Mouse (Mus musculus): ENCODE data around the gene Gm17364. TPM values are rescaled to one million over a fixed set of nuclear protein-coding genes. Genes with fewer than 3 reads are reported as not detected.

Gene Gm17364
- polyA plus RNA-seq, 1 experiment from 2014 or later, result not detected

- no peak for ATAC-seq (replicated peaks; ENCODE audit: insufficient number of reproducible peaks, low FRiP score, low TSS enrichment)
- Histone ChIP-seq H3K27ac (ENCODE audit: low read depth, low read length) (no peak overlapping the region), H3K36me3 (ENCODE audit: control insufficient read depth, insufficient read depth, low read length) (no peaks in the 10 kb centered on the region), H3K27me3 (ENCODE audit: control insufficient read depth, insufficient read depth, low read length) (no peaks in the 10 kb centered on the region), H3K4me2 (no peak overlapping the region), H3K4me3 (ENCODE audit: low read depth, low read length) (no peak overlapping the region), H3K4me1 (ENCODE audit: control insufficient read depth, insufficient read depth, low read length) (no peaks in the 10 kb centered on the region), H3K9ac (ENCODE audit: low read depth, low read length) (no peak overlapping the region), H3K9me3 (replicated peaks; ENCODE audit: control insufficient read depth, low read length) (no peaks in the 10 kb centered on the region)
- WGBS (ENCODE audit: insufficient replicate concordance), result 85% methylated on average over 6 of the region's 6 CpGs
Measured at GRCm38 (mm10) chr13:41235181-41235580, 38.6 kb downstream of the Gm17364 start.

GRCm38 (mm10) chr13:41233241-41233640, 40.5 kb downstream of the Gm17364 start:
- no peak for ATAC-seq (replicated peaks; ENCODE audit: insufficient number of reproducible peaks, low FRiP score, low TSS enrichment)
- no peak overlapping the region for H3K4me2 ChIP-seq
- H3K4me1 ChIP-seq (ENCODE audit: control insufficient read depth, insufficient read depth, low read length), result no peaks in the 10 kb centered on the region
- no peak overlapping the region for H3K4me3 ChIP-seq (ENCODE audit: low read depth, low read length)
- H3K27ac ChIP-seq (ENCODE audit: low read depth, low read length), result no peak overlapping the region
- no peaks in the 10 kb centered on the region for H3K27me3 ChIP-seq (ENCODE audit: control insufficient read depth, insufficient read depth, low read length)
- H3K36me3 ChIP-seq (ENCODE audit: control insufficient read depth, insufficient read depth, low read length), result no peaks in the 10 kb centered on the region
- no peak overlapping the region for H3K9ac ChIP-seq (ENCODE audit: low read depth, low read length)
- 84% methylated on average over 7 of the region's 7 CpGs for WGBS (ENCODE audit: insufficient replicate concordance)
- H3K9me3 ChIP-seq (replicated peaks; ENCODE audit: control insufficient read depth, low read length), result no peaks in the 10 kb centered on the region

GRCm38 (mm10) chr13:41232209-41232608, 41.6 kb downstream of the Gm17364 start:
- 93% methylated on average over 15 of the region's 15 CpGs for WGBS (ENCODE audit: insufficient replicate concordance)
- H3K36me3 ChIP-seq (ENCODE audit: control insufficient read depth, insufficient read depth, low read length), result no peaks in the 10 kb centered on the region
- H3K4me2 ChIP-seq, result no peak overlapping the region
- ATAC-seq (replicated peaks; ENCODE audit: insufficient number of reproducible peaks, low FRiP score, low TSS enrichment), result no peak
- H3K9me3 ChIP-seq (replicated peaks; ENCODE audit: control insufficient read depth, low read length), result no peaks in the 10 kb centered on the region
- no peak overlapping the region for H3K4me3 ChIP-seq (ENCODE audit: low read depth, low read length)
- H3K27ac ChIP-seq (ENCODE audit: low read depth, low read length), result no peak overlapping the region
- no peaks in the 10 kb centered on the region for H3K4me1 ChIP-seq (ENCODE audit: control insufficient read depth, insufficient read depth, low read length)
- H3K27me3 ChIP-seq (ENCODE audit: control insufficient read depth, insufficient read depth, low read length), result no peaks in the 10 kb centered on the region
- H3K9ac ChIP-seq (ENCODE audit: low read depth, low read length), result no peak overlapping the region

- WGBS (ENCODE audit: insufficient replicate concordance), result 80% methylated on average over 12 of the region's 12 CpGs
- Histone ChIP-seq H3K4me1 (ENCODE audit: control insufficient read depth, insufficient read depth, low read length) (no peaks in the 10 kb centered on the region), H3K4me3 (ENCODE audit: low read depth, low read length) (no peak overlapping the region), H3K27me3 (ENCODE audit: control insufficient read depth, insufficient read depth, low read length) (no peaks in the 10 kb centered on the region), H3K9me3 (replicated peaks; ENCODE audit: control insufficient read depth, low read length) (no peaks in the 10 kb centered on the region), H3K27ac (ENCODE audit: low read depth, low read length) (no peak overlapping the region), H3K4me2 (no peak overlapping the region), H3K9ac (ENCODE audit: low read depth, low read length) (no peak overlapping the region), H3K36me3 (ENCODE audit: control insufficient read depth, insufficient read depth, low read length) (no peaks in the 10 kb centered on the region)
- ATAC-seq (replicated peaks; ENCODE audit: insufficient number of reproducible peaks, low FRiP score, low TSS enrichment), result no peak
Measured at GRCm38 (mm10) chr13:41231389-41231983, 42.3 kb downstream of the Gm17364 start.

- Histone ChIP-seq H3K27ac (ENCODE audit: low read depth, low read length) (no peak overlapping the region), H3K9me3 (replicated peaks; ENCODE audit: control insufficient read depth, low read length) (no peaks in the 10 kb centered on the region), H3K4me1 (ENCODE audit: control insufficient read depth, insufficient read depth, low read length) (no peaks in the 10 kb centered on the region), H3K4me2 (no peak overlapping the region), H3K27me3 (ENCODE audit: control insufficient read depth, insufficient read depth, low read length) (no peaks in the 10 kb centered on the region), H3K4me3 (ENCODE audit: low read depth, low read length) (no peak overlapping the region), H3K36me3 (ENCODE audit: control insufficient read depth, insufficient read depth, low read length) (no peaks in the 10 kb centered on the region), H3K9ac (ENCODE audit: low read depth, low read length) (no peak overlapping the region)
- ATAC-seq (replicated peaks; ENCODE audit: insufficient number of reproducible peaks, low FRiP score, low TSS enrichment), result no peak
- 79% methylated on average over 5 of the region's 5 CpGs for WGBS (ENCODE audit: insufficient replicate concordance)
Measured at GRCm38 (mm10) chr13:41230256-41230655, 43.5 kb downstream of the Gm17364 start.

- H3K4me2 ChIP-seq, result no peak overlapping the region
- 76% methylated on average over 5 of the region's 5 CpGs for WGBS (ENCODE audit: insufficient replicate concordance)
- ATAC-seq (replicated peaks; ENCODE audit: insufficient number of reproducible peaks, low FRiP score, low TSS enrichment), result no peak
- no peak overlapping the region for H3K4me3 ChIP-seq (ENCODE audit: low read depth, low read length)
- H3K9me3 ChIP-seq (replicated peaks; ENCODE audit: control insufficient read depth, low read length), result no peaks in the 10 kb centered on the region
- no peak overlapping the region for H3K9ac ChIP-seq (ENCODE audit: low read depth, low read length)
- no peaks in the 10 kb centered on the region for H3K4me1 ChIP-seq (ENCODE audit: control insufficient read depth, insufficient read depth, low read length)
- no peaks in the 10 kb centered on the region for H3K36me3 ChIP-seq (ENCODE audit: control insufficient read depth, insufficient read depth, low read length)
- H3K27ac ChIP-seq (ENCODE audit: low read depth, low read length), result no peak overlapping the region
- no peaks in the 10 kb centered on the region for H3K27me3 ChIP-seq (ENCODE audit: control insufficient read depth, insufficient read depth, low read length)
Measured at GRCm38 (mm10) chr13:41228060-41228459, 45.7 kb downstream of the Gm17364 start.

- Histone ChIP-seq H3K4me3 (ENCODE audit: low read depth, low read length) (no peak overlapping the region), H3K4me2 (no peak overlapping the region), H3K36me3 (ENCODE audit: control insufficient read depth, insufficient read depth, low read length) (no peaks in the 10 kb centered on the region), H3K9ac (ENCODE audit: low read depth, low read length) (no peak overlapping the region), H3K4me1 (ENCODE audit: control insufficient read depth, insufficient read depth, low read length) (no peaks in the 10 kb centered on the region), H3K27ac (ENCODE audit: low read depth, low read length) (no peak overlapping the region), H3K9me3 (replicated peaks; ENCODE audit: control insufficient read depth, low read length) (no peaks in the 10 kb centered on the region; the same call in 1 of the 2 replicates), H3K27me3 (ENCODE audit: control insufficient read depth, insufficient read depth, low read length) (no peaks in the 10 kb centered on the region)
- 71% methylated on average over 5 of the region's 5 CpGs for WGBS (ENCODE audit: insufficient replicate concordance)
- ATAC-seq (replicated peaks; ENCODE audit: insufficient number of reproducible peaks, low FRiP score, low TSS enrichment), result no peak
Measured at GRCm38 (mm10) chr13:41226513-41226912, 47.3 kb downstream of the Gm17364 start.

Other genes with a start within 250 kb of the Gm17364 start
- 0.17 and 0.30 TPM in 2 replicates for gene Mak, start 194.3 kb downstream of the Gm17364 start, polyA plus RNA-seq (2014; fragmentation: Nextera tagmentation; extraction: Ambion mirVana)
- not detected in 2 replicates for gene Gcm2, start 162.9 kb downstream of the Gm17364 start, polyA plus RNA-seq (2014; fragmentation: Nextera tagmentation; extraction: Ambion mirVana)
- gene Sycp2l, start 159.7 kb downstream of the Gm17364 start, polyA plus RNA-seq (2014; fragmentation: Nextera tagmentation; extraction: Ambion mirVana), result not detected in 2 replicates
- gene Elovl2, start 53.6 kb downstream of the Gm17364 start, polyA plus RNA-seq (2014; fragmentation: Nextera tagmentation; extraction: Ambion mirVana), result 1.9 and 3.7 TPM in 2 replicates
- gene Smim13, start 24.1 kb downstream of the Gm17364 start, polyA plus RNA-seq (2014; fragmentation: Nextera tagmentation; extraction: Ambion mirVana), result 8.7 and 12.9 TPM in 2 replicates
- 19.2 and 22.3 TPM in 2 replicates for gene Nedd9, start 213.4 kb upstream of the Gm17364 start, polyA plus RNA-seq (2014; fragmentation: Nextera tagmentation; extraction: Ambion mirVana)